Mouse (Mus musculus) mouse trophoblast stem cell (cell line): ENCODE results near the gene Bhlhe40.

Experiments used
- in situ Hi-C, 2 experiments: fragments of 300-500 bp; cut with MseI, MboI; formaldehyde crosslinking; loops; 2 replicates in 1 of 2; 3 replicates in 1 of 2; pipeline ENCODE4 v1.15.1; 2025

Bhlhe40 gene

GRCm38 (mm10) chr6:108662314-108663240 lies 2.1 kb downstream of the Bhlhe40 start:
- in situ Hi-C loops = loop anchor here in 1 of 2 experiments (10.0 kb wide), 1 partner anchor 238 kb away; no protein-coding TSS in a partner anchor

DNA sequence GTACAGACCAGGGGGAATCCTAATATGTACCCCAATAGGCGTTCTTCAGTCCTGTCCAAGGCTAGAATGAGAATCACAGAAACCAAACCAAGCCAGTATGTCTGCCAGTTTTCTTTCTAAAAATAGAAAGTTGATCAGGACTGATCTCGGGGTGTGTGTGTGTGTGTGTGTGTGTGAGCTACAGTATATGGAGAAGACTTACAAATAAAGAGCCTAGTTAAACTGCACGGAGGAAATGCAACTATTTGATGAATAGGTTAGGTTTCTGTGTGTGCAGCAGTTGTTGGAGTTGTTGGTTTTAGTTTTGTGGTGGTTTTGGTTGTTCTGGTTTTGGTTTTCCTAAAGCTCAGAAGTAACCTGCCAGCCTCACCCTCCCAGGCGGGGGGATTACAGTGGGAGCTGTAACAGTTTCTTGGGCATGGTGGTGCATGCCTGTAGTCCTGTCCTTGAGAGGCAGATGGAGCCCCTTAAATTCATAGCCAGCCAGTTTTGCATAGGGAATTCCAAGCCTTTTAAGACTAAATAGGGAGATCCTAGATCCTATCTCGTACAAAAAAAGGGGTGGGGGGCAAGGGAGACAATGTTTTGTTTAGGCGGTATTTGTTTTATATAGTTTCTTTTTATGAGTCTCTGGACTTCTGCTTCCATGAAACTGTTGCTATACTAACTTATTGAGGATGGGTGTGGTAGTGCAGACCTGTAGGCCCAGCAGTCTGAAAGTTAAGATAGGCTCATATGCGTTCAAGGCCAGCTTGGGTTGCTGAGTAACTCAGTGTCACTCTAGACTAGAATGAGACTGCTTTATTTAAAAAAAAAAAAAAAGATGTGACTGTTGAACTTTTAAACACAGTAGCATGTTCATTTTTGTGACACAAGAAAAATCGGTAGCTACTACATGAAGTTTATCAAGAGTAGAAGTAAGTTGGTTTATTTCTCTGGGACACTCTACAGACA lies 3.1 kb downstream of the Bhlhe40 start:
- in situ Hi-C loops = loop anchor here in 1 of 2 experiments (10.0 kb wide), 1 partner anchor 239 kb away; no protein-coding TSS in a partner anchor

GRCm38 (mm10) chr6:108664533-108665150 lies 4.2 kb downstream of the Bhlhe40 start:
- in situ Hi-C loops = loop anchor here (5.0 to 10.0 kb wide), 2 partner anchors 237 to 240 kb away; no protein-coding TSS in a partner anchor

DNA sequence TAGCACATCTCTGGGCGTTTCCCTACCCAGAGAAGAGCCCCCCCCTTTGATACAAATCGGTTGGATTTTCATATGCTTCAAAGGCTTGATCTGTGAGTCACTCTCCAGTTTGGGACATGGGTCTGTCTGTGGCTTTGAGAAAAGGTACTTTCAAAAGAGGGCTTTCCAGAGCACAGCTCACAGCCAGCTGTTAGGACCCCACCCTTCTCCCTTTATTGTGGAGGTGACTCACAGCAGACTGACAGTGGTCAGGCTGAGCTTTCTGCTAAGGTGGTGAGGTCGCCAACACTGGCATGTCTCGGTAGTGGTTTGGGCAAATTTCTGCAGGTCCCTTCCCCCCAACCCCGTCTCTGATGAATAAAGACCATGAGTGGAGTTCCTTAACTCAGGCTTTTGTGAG lies 5.2 kb downstream of the Bhlhe40 start:
- in situ Hi-C loops = loop anchor here (5.0 to 10.0 kb wide), 2 partner anchors 238 to 241 kb away; no protein-coding TSS in a partner anchor

GRCm38 (mm10) chr6:108666648-108667488 lies 6.4 kb downstream of the Bhlhe40 start:
- in situ Hi-C loops = loop anchor here (5.0 to 10.0 kb wide), 2 partner anchors 240 to 242 kb away; no protein-coding TSS in a partner anchor

- in situ Hi-C loops = loop anchor here (5.0 to 10.0 kb wide), 2 partner anchors 240 to 243 kb away; no protein-coding TSS in a partner anchor
These were observed 7.2 kb downstream of the Bhlhe40 start for GRCm38 (mm10) chr6:108667599-108668021.

- in situ Hi-C loops = loop anchor here (5.0 to 10.0 kb wide), 2 partner anchors 241 to 244 kb away; no protein-coding TSS in a partner anchor
These were observed 7.9 kb downstream of the Bhlhe40 start for GRCm38 (mm10) chr6:108668321-108668786.

DNA sequence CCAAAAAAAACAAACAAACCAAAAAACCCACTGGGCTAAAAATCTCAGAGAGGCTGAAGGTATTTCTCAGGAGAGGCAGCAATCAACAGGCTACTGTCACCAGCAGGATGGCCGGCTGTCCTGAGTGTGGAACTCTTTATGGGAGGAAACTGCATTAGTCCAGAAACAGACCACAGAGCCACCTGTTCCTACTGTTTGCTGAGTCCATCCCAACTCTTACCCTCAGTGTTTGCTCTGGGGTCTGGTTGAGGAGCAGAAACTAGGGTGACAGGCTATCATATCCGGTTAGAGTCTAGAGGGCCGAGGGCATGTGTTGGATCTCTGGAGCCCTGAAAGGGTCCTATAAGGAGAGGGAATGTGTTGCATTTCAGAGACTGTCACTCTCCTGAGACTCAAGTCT lies 9.8 kb downstream of the Bhlhe40 start:
- in situ Hi-C loops = no loop called here

GRCm38 (mm10) chr6:108670821-108671220 lies 10.4 kb downstream of the Bhlhe40 start:
- in situ Hi-C loops = no loop called here

DNA sequence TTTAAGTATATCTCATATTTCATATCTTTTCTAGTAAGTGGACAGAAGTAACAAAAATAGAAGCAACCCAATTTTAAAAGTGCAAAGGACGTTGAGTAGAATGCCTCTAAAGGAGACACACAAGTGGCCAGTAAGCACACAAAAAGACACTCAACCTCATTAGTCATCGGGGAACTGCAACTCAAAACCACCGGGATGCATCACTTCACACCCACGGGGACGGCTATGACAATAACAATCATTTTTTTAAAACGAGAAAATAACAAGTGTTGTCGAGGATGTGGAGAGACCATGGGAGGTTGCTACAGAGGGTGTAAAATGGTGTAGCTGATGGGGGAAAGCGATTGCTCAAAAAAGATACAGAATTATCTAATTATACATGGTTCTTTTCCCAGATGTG lies 11.7 kb downstream of the Bhlhe40 start:
- in situ Hi-C loops = no loop called here

GRCm38 (mm10) chr6:108674221-108674620 lies 13.8 kb downstream of the Bhlhe40 start:
- in situ Hi-C loops = no loop called here

- in situ Hi-C loops = no loop called here
These were observed 16.4 kb downstream of the Bhlhe40 start for GRCm38 (mm10) chr6:108676783-108677340.

DNA sequence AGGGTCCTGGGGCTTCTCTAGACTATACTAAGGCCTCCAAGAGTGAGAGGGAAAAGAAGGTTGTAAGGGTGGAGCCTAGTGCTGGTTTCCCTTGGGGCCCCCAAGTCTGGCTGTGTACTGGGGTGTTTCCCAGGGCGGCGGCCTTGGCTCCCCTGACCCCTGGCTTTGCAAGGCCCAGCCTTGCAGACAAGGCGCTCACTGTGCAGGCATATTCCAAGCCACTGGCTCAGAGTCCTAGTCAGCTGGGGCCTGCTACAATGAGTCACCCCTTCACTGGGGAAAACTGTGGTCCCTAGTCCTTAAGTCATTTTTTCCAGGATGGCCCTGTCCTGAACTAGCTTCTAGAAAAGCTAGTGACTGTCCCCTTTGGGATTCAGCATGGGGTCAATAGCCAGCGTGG lies 17.3 kb downstream of the Bhlhe40 start:
- in situ Hi-C loops = no loop called here

DNA sequence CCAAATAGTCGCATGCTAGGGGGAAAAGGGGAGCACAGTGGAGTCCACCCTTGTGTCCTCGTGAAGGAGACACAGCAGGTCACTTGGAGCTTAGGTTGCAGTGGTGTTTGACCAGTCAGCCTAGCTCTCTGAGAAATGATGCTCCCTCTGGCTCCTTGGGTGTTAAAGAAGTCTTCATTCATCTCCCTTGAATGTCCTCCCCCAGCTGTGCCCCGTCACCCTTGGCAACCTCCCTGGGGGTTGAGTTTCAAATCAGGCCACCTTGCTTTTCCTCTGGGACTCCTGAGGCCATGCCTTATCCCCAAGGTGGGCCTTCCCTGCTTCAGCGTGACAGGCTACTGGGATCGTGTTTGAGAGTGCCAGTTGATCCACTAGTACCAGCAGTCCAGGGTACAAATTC lies 17.8 kb downstream of the Bhlhe40 start:
- in situ Hi-C loops = no loop called here

DNA sequence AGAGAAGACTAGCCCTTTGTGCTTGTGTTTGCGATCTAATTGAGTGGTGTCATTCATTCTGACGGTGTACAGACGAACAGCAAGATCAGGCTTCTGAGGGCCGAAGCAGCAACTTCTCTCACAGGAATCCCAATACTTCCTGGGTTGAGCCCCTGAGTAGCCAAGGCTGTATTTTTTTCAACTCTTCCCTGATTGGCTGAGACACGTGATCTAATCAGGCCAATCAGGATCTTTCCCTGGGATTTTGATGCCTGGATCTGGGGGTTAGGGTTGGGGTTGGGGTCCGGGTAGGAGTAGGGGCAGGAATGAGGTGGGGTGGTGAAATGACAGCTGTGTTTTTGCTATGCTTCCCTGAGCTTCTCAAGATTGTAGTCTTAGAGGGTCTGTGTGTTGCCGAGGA lies 20.1 kb downstream of the Bhlhe40 start:
- in situ Hi-C loops = no loop called here

DNA sequence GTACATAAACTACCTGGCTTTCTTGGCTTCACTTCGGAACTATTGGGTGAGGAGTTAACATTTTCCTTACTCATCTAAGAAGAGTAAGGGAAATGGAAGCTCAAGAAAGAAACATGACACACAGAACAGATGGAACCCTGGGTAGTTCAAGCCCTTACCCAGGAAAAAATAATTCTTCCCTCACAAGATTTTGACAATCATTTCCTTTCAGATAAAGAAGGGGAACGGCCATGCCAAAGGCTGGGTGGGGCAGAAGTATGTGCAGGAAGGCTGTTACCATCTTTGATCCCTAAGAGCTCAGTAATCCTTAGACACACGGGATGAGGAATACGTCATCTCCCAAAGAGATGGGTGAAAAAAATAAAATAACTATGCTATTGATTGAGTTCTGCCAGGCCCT lies 20.7 kb downstream of the Bhlhe40 start:
- in situ Hi-C loops = no loop called here

DNA sequence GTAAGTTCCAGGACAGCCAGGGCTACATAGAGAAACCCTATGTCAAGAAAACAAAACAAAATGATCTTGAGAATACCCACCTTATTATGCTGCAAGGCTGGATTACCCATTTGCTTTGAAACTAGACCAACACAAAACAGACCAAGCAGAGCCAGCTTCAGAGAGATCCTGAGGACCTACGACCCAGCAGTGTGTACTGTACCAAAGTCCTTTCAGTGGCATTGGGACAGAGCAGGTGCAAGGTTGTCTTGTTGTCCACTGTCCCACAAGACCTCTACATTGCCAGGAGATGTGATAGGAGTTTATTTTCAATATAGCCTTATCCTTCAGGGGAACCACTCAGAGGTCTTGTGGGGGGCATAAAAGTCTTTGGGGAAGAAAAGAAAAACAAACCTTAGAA lies 22.7 kb downstream of the Bhlhe40 start:
- in situ Hi-C loops = no loop called here

GRCm38 (mm10) chr6:108684430-108684829 lies 24.0 kb downstream of the Bhlhe40 start:
- in situ Hi-C loops = no loop called here

DNA sequence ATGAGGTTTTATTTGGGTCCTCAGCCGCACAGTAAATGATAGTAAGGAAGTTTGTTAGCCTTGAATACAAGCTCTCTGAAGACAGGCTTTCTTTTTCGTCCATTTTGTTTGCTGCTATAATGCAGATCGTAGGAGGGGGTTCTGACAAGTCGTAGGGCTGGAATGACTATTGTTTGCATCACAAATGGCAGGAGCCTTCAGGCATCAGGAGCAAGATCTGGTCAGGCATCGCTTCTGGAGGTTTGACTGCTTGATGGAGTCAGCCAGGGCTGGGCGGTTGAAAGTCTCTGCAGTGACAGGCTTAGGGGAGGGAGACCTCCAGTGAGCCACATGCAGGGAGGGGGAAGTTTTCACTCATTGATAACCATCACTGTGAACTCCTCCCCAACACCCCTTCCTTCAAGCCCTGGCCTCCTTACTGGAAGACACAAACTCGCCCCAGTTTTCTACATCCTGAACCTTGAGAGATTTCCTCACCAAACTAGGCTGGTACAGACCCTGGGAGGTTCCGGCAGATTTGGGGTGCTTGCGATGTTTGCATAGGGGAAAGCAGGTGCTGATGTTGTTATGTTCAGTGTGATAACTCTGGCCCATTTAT lies 25.4 kb downstream of the Bhlhe40 start:
- in situ Hi-C loops = no loop called here
